Mouse (Mus musculus) G1E (cell line): ENCODE results near the gene Gda. TPM values are rescaled to one million over a fixed set of nuclear protein-coding genes. Genes with fewer than 3 reads are reported as not detected.

ENCODE experiments used
- ATAC-seq: 2 replicates; pipeline ENCODE4 v1.8.0; 2016; ENCODE audit warnings: mild to moderate bottlenecking; ENCODE audit not compliant: insufficient number of reproducible peaks, poor library complexity, low FRiP score, severe bottlenecking; ENCODE audit errors: extremely low read depth
- DNase-seq: peaks from one replicate; pipeline ENCODE4 v3.0.0; 2012; ENCODE audit warnings: low spot score
- H3K27me3 ChIP-seq: 2 replicates; pipeline ENCODE4 v1.6.1; 2012; ENCODE audit warnings: mild to moderate bottlenecking, low read length, inconsistent platforms; ENCODE audit not compliant: insufficient read depth
- H3K36me3 ChIP-seq: replicated peaks from 2 replicates; pipeline ENCODE3; 2012; ENCODE audit warnings: mild to moderate bottlenecking, inconsistent platforms
- H3K4me1 ChIP-seq: 2 replicates; pipeline ENCODE4 v1.6.1; 2012; ENCODE audit warnings: low read depth, low read length, inconsistent platforms, mixed read lengths; ENCODE audit not compliant: insufficient read depth
- H3K4me3 ChIP-seq: 2 replicates; pipeline ENCODE4 v1.5.1; 2012; ENCODE audit warnings: low read depth, mild to moderate bottlenecking, inconsistent platforms, low read length, moderate library complexity, mixed read lengths
- H3K9me3 ChIP-seq: replicated peaks from 2 replicates; pipeline ENCODE4 v1.6.1; 2012; ENCODE audit warnings: inconsistent platforms
- CTCF ChIP-seq: IDR thresholded peaks from 2 replicates; pipeline ENCODE4 v1.5.1; 2012; ENCODE audit warnings: low read depth, low read length, inconsistent platforms, mixed read lengths
- GATA1 ChIP-seq: IDR thresholded peaks from 2 replicates; pipeline ENCODE4 v1.6.1; 2012; ENCODE audit warnings: borderline replicate concordance, low read length, inconsistent platforms, mixed read lengths
- GATA2 ChIP-seq: IDR thresholded peaks from 2 replicates; pipeline ENCODE4 v1.6.1; 2012; ENCODE audit warnings: low read depth, low read length, inconsistent platforms, borderline replicate concordance
- POLR2AphosphoS5 ChIP-seq: IDR thresholded peaks from 2 replicates; pipeline ENCODE4 v1.6.1; 2012; ENCODE audit warnings: low read depth, low read length, inconsistent platforms; ENCODE audit not compliant: insufficient replicate concordance
- TAL1 ChIP-seq: conservative IDR thresholded peaks from 2 replicates; pipeline ENCODE4 v1.6.1; 2012; ENCODE audit warnings: low read depth, low read length, inconsistent platforms, mixed read lengths
- polyA plus RNA-seq: library from polyadenylated mRNA; stranded (reverse); fragments of >175 nt; gene quantifications from 2 replicates; pipeline ENCODE4 v1.2.3, GENCODE M21; 2012
- total RNA-seq, 2 experiments: library from RNA; stranded (forward) in 1 of 2; stranded (reverse) in 1 of 2; fragments of 200-1000 nt in 1 of 2; fragments of >200 nt in 1 of 2; fragmentation: Nextera tagmentation in 1 of 2; gene quantifications; 2 replicates each; pipeline ENCODE4 v1.2.3; 2014 to 2017

The Gda gene
- total and polyA plus RNA-seq, 3 experiments = 1.7 to 21.0 (median 6.0) TPM

GRCm38 (mm10) chr19:21372395-21373072 lies 100.7 kb downstream of the Gda start:
- no peak for TF ChIP-seq TAL1
- TF ChIP-seq GATA1 = no peak
- TF ChIP-seq CTCF = no peak
- no peak for TF ChIP-seq POLR2AphosphoS5
- TF ChIP-seq GATA2 = no peak
- H3K36me3 ChIP-seq = no peaks in the 10 kb centered on the region
- 0 out of 2 replicates have a peak, but pooled peaks cover 4% of the 10 kb centered on the region for H3K9me3 ChIP-seq
- H3K4me3 ChIP-seq = no peak overlapping the region
- peaks cover 8% of the 10 kb centered on the region for H3K27me3 ChIP-seq
- DNase-seq (no peak), ATAC-seq (no peak)
- H3K4me1 ChIP-seq = peaks cover 46% of the 10 kb centered on the region

- H3K4me1 ChIP-seq = peaks cover 34% of the 10 kb centered on the region
- no peak for DNase-seq
- ATAC-seq = no peak
Observed at GRCm38 (mm10) chr19:21371337-21371736, 101.9 kb downstream of the Gda start.

GRCm38 (mm10) chr19:21370782-21371181 lies 102.5 kb downstream of the Gda start:
- H3K36me3 ChIP-seq = no peaks in the 10 kb centered on the region
- H3K4me1 ChIP-seq = peaks cover 29% of the 10 kb centered on the region
- H3K9me3 ChIP-seq = 0 out of 2 replicates have a peak, but pooled peaks cover 4% of the 10 kb centered on the region
- no peak for DNase-seq
- no peak for ATAC-seq
- no peak for TF ChIP-seq GATA1
- peaks cover 12% of the 10 kb centered on the region for H3K27me3 ChIP-seq
- no peak overlapping the region for H3K4me3 ChIP-seq

More at GRCm38 (mm10) chr19:21371337-21371736, 101.9 kb downstream of the Gda start:
- 0 out of 2 replicates have a peak, but pooled peaks cover 4% of the 10 kb centered on the region for H3K9me3 ChIP-seq
- H3K27me3 ChIP-seq = peaks cover 12% of the 10 kb centered on the region
- H3K36me3 ChIP-seq = no peaks in the 10 kb centered on the region
- TF ChIP-seq GATA2 (no peak), GATA1 (no peak), CTCF (no peak), POLR2AphosphoS5 (no peak), TAL1 (no peak)
- no peak overlapping the region for H3K4me3 ChIP-seq

- ATAC-seq (no peak), DNase-seq (no peak)
- TF ChIP-seq GATA2 = no peak
- TF ChIP-seq TAL1 = no peak
- no peak for TF ChIP-seq CTCF
- TF ChIP-seq POLR2AphosphoS5 = no peak
- no peak for TF ChIP-seq GATA1
- Histone ChIP-seq H3K27me3 (peaks cover 12% of the 10 kb centered on the region), H3K4me1 (peaks cover 20% of the 10 kb centered on the region), H3K9me3 (0 out of 2 replicates have a peak, but pooled peaks cover 4% of the 10 kb centered on the region), H3K4me3 (no peak overlapping the region), H3K36me3 (no peaks in the 10 kb centered on the region)
Observed at GRCm38 (mm10) chr19:21369175-21369574, 104.1 kb downstream of the Gda start.

- TF ChIP-seq TAL1 (no peak), POLR2AphosphoS5 (no peak), GATA2 (no peak), CTCF (no peak), GATA1 (no peak)
- Histone ChIP-seq H3K9me3 (0 out of 2 replicates have a peak, but pooled peaks cover 4% of the 10 kb centered on the region), H3K4me3 (no peak overlapping the region), H3K4me1 (peaks cover 15% of the 10 kb centered on the region), H3K36me3 (no peaks in the 10 kb centered on the region), H3K27me3 (peaks cover 12% of the 10 kb centered on the region)
- DNase-seq (no peak), ATAC-seq (no peak)
Observed at GRCm38 (mm10) chr19:21368595-21368994, 104.7 kb downstream of the Gda start.

- ATAC-seq = no peak
Observed at GRCm38 (mm10) chr19:21357792-21358191, 115.5 kb downstream of the Gda start.

More at GRCm38 (mm10) chr19:21357792-21358191, 115.5 kb downstream of the Gda start:
- no peak overlapping the region for H3K4me3 ChIP-seq
- TF ChIP-seq CTCF = no peak
- no peak for TF ChIP-seq GATA1
- no peak for TF ChIP-seq GATA2
- no peak for TF ChIP-seq POLR2AphosphoS5
- no peak for TF ChIP-seq TAL1
- 0 out of 2 replicates have a peak, but pooled peaks cover 2% of the 10 kb centered on the region for H3K4me1 ChIP-seq
- H3K36me3 ChIP-seq = no peaks in the 10 kb centered on the region
- H3K27me3 ChIP-seq = peaks cover 6% of the 10 kb centered on the region
- H3K9me3 ChIP-seq = no peaks in the 10 kb centered on the region
- no peak for DNase-seq
